9 mouse cellular contexts compared by ENCODE assay signal in genomic region chr5:100070255-100070654, GRCm38 (mm10). TPM values are rescaled to one million over a fixed set of nuclear protein-coding genes. Genes with fewer than 3 reads are reported as not detected.
DNase-seq lines count a peak whose midpoint lies in the region; ATAC-seq and TF ChIP-seq lines count a peak whose summit lies in the region.
"Had no signal": no experiment of that assay in that cellular context is flagged by ENCODE, and none has a peak within 500 bp of the region (broad histone marks: within the 10 kb centered on the region; RNA-seq: fewer than 3 reads in every experiment).

No protein-coding gene starts in this region.

- peak; percentile 87 for TF ChIP-seq CTCF in C2C12 (IDR thresholded peaks at IDR 0.05; ENCODE audit: control insufficient read depth, insufficient read depth, insufficient read length)
- peak; percentile 99 for TF ChIP-seq CTCF in liver, embryonic 14.5 days (IDR thresholded peaks at IDR 0.05; ENCODE audit: low read depth)
- peak; percentile 93; the same call in 1 of the 2 replicates for TF ChIP-seq CTCF in testis, adult 2 months (IDR thresholded peaks at IDR 0.05; ENCODE audit: control insufficient read depth, insufficient read depth, insufficient replicate concordance, low read depth, low read length)

- no peaks in the 10 kb centered on the region for H3K27me3 ChIP-seq in C2C12 (ENCODE audit: control insufficient read depth, insufficient read depth, insufficient read length)
- no peaks in the 10 kb centered on the region for H3K27me3 ChIP-seq in embryonic facial prominence, embryonic 11.5 days (ENCODE audit: control insufficient read depth, insufficient read depth, low read length)
- no peaks in the 10 kb centered on the region for H3K27me3 ChIP-seq in liver, embryonic 14.5 days (ENCODE audit: control insufficient read depth, insufficient read depth, low read length)
- H3K27me3 ChIP-seq in neural tube, embryonic 12.5 days (replicated peaks), result no peaks in the 10 kb centered on the region
- no peaks in the 10 kb centered on the region for H3K27me3 ChIP-seq in testis, adult 2 months (ENCODE audit: control insufficient read depth, insufficient read depth, low read length)
- H3K27me3 ChIP-seq: embryonic facial prominence, embryonic 13.5 days had no signal

- H3K27ac ChIP-seq in embryonic facial prominence, embryonic 11.5 days (replicated peaks; ENCODE audit: low read depth, low read length), result no peak overlapping the region
- no peak overlapping the region for H3K27ac ChIP-seq in liver, embryonic 14.5 days
- H3K27ac ChIP-seq in neural tube, embryonic 12.5 days, result no peak overlapping the region
- no peak overlapping the region for H3K27ac ChIP-seq in testis, adult 2 months (ENCODE audit: control insufficient read depth, insufficient read depth, low read depth, low read length)
- H3K27ac ChIP-seq: embryonic facial prominence, embryonic 13.5 days had no signal

- peak; percentile 88 for DNase-seq in adrenal gland, postnatal 25 days
- DNase-seq in embryonic facial prominence, embryonic 11.5 days (ENCODE audit: low spot score), result peak; percentile 82
- DNase-seq in heart, adult 9 months (ENCODE audit: low spot score in 2 of 2), result peak; percentile 65 to 70
- peak; percentile 73 to 86 for DNase-seq in kidney, postnatal 25 days
- DNase-seq in liver, embryonic 14.5 days (ENCODE audit: low read depth in 3 of 3, low spot score in 3 of 3), result peak; percentile 29 to 56 (median 32)

- H3K79me2 ChIP-seq in C2C12 (ENCODE audit: control insufficient read depth, insufficient read depth), result no peaks in the 10 kb centered on the region

- H3K4me1 ChIP-seq in embryonic facial prominence, embryonic 11.5 days (ENCODE audit: control insufficient read depth, insufficient read depth, low read length), result no peaks in the 10 kb centered on the region
- no peaks in the 10 kb centered on the region for H3K4me1 ChIP-seq in liver, embryonic 14.5 days (replicated peaks; ENCODE audit: control insufficient read depth in 2 of 2, insufficient read depth in 2 of 2, low read length in 1 of 2)
- H3K4me1 ChIP-seq in neural tube, embryonic 12.5 days, result no peaks in the 10 kb centered on the region
- no peaks in the 10 kb centered on the region for H3K4me1 ChIP-seq in testis, adult 2 months (ENCODE audit: control insufficient read depth, insufficient read depth, low read length)

- no peak for TF ChIP-seq POLR2A in testis, adult 2 months (IDR thresholded peaks at IDR 0.05; ENCODE audit: control insufficient read depth, low read depth, low read length)

- no peak overlapping the region for H3K4me3 ChIP-seq in C2C12 (ENCODE audit: insufficient read depth, poor library complexity, severe bottlenecking)
- H3K4me3 ChIP-seq in embryonic facial prominence, embryonic 11.5 days (ENCODE audit: low read depth, low read length), result no peak overlapping the region
- no peak overlapping the region for H3K4me3 ChIP-seq in liver, embryonic 14.5 days (ENCODE audit: insufficient read depth in 1 of 2, low read depth in 2 of 2, low read length in 2 of 2)
- no peak overlapping the region for H3K4me3 ChIP-seq in neural tube, embryonic 12.5 days
- no peak overlapping the region for H3K4me3 ChIP-seq in testis, adult 2 months (ENCODE audit: control insufficient read depth, low read depth, low read length)
- H3K4me3 ChIP-seq: embryonic facial prominence, embryonic 13.5 days had no signal

- TF ChIP-seq EP300 in liver, embryonic 14.5 days (IDR thresholded peaks at IDR 0.05; ENCODE audit: low read depth), result no peak

- peaks cover 15% of the 10 kb centered on the region for H3K36me3 ChIP-seq in C2C12 (ENCODE audit: control insufficient read depth, insufficient read depth)
- peaks cover 2% of the 10 kb centered on the region for H3K36me3 ChIP-seq in embryonic facial prominence, embryonic 11.5 days (replicated peaks; ENCODE audit: control insufficient read depth, insufficient read depth, low read depth, low read length)
- H3K36me3 ChIP-seq in liver, embryonic 14.5 days (replicated peaks; ENCODE audit: control insufficient read depth, insufficient read depth, low read depth), result no peaks in the 10 kb centered on the region; the same call in 1 of the 2 replicates
- H3K36me3 ChIP-seq in neural tube, embryonic 12.5 days, result peaks cover 22% of the 10 kb centered on the region
- peaks cover 2% of the 10 kb centered on the region for H3K36me3 ChIP-seq in testis, adult 2 months (ENCODE audit: control insufficient read depth, insufficient read depth, low read length)

- H3ac ChIP-seq in C2C12 (ENCODE audit: control insufficient read depth, insufficient read length, low read depth), result no peak overlapping the region

- 26% methylated on average over 3 of the region's 3 CpGs for WGBS in embryonic facial prominence, embryonic 11.5 days
- 10% methylated on average over 3 of the region's 3 CpGs for WGBS in liver, embryonic 14.5 days (ENCODE audit: insufficient replicate concordance)
- WGBS in neural tube, embryonic 12.5 days, result 26% methylated on average over 3 of the region's 3 CpGs

- no peak overlapping the region for H3K9ac ChIP-seq in embryonic facial prominence, embryonic 11.5 days (replicated peaks; ENCODE audit: low read length)
- no peak overlapping the region for H3K9ac ChIP-seq in liver, embryonic 14.5 days (replicated peaks)
- H3K9ac ChIP-seq in neural tube, embryonic 12.5 days, result no peak overlapping the region
- H3K9ac ChIP-seq: embryonic facial prominence, embryonic 13.5 days had no signal

- H3K9me3 ChIP-seq in embryonic facial prominence, embryonic 11.5 days (replicated peaks; ENCODE audit: control insufficient read depth, low read length), result no peaks in the 10 kb centered on the region
- H3K9me3 ChIP-seq in liver, embryonic 14.5 days (ENCODE audit: control insufficient read depth, low read length), result no peaks in the 10 kb centered on the region
- H3K9me3 ChIP-seq in neural tube, embryonic 12.5 days, result no peaks in the 10 kb centered on the region
- H3K9me3 ChIP-seq: embryonic facial prominence, embryonic 13.5 days had no signal

- H3K4me2 ChIP-seq in embryonic facial prominence, embryonic 11.5 days (ENCODE audit: low read depth, low read length), result no peak overlapping the region
- no peak overlapping the region for H3K4me2 ChIP-seq in liver, embryonic 14.5 days (ENCODE audit: low read depth)
- H3K4me2 ChIP-seq in neural tube, embryonic 12.5 days (replicated peaks), result no peak overlapping the region
- H3K4me2 ChIP-seq: embryonic facial prominence, embryonic 13.5 days had no signal

- ATAC-seq in embryonic facial prominence, embryonic 11.5 days (replicated peaks; ENCODE audit: insufficient number of reproducible peaks, low FRiP score, low TSS enrichment, low read depth), result no peak
- peak; percentile 75; the same call in 1 of the 2 replicates for ATAC-seq in liver, embryonic 14.5 days (ENCODE audit: insufficient read depth)
- peak; percentile 35; the same call in 1 of the 2 replicates for ATAC-seq in neural tube, embryonic 12.5 days (ENCODE audit: low FRiP score, low read depth)

- H3K79me3 ChIP-seq in C2C12 (ENCODE audit: low read depth), result no peaks in the 10 kb centered on the region

TF ChIP-seq in C2C12, 6 proteins besides CTCF, POLR2A, EP300 and RAD21:
- TF ChIP-seq USF1 (IDR thresholded peaks at IDR 0.05; ENCODE audit: low read depth), result no peak
- no peak for TF ChIP-seq MYOG (IDR thresholded peaks at IDR 0.05; ENCODE audit: control insufficient read depth, extremely low read depth, insufficient read length)
- no peak for TF ChIP-seq FOSL1 (IDR thresholded peaks at IDR 0.05; ENCODE audit: insufficient read depth, low read length, poor library complexity, severe bottlenecking)
- no peak for TF ChIP-seq CEBPB (IDR thresholded peaks at IDR 0.05; ENCODE audit: low read depth)
- TF ChIP-seq MYOD1 (IDR thresholded peaks at IDR 0.05; ENCODE audit: control insufficient read depth, insufficient read length, low read depth), result no peak
- no peak for TF ChIP-seq MAX (IDR thresholded peaks at IDR 0.05)

RNA-seq across cellular contexts. Expression of gene Enoph1, which starts 30.5 kb away (rescaled TPM):
- polyA plus RNA-seq in C2C12 (2012; fragmentation: generic; extraction: Trizol), result 35.3 TPM
- 37.6 and 38.3 TPM in 2 replicates for total RNA-seq in adrenal gland, postnatal 25 days (2021)
- polyA plus RNA-seq in embryonic facial prominence, embryonic 11.5 days (2014; fragmentation: Nextera tagmentation; extraction: Ambion mirVana), result 52.9 and 59.0 TPM in 2 replicates
- 9.5 and 14.3 TPM in 2 replicates for polyA plus RNA-seq in liver, embryonic 14.5 days (2012; rRNA removed)
- polyA plus RNA-seq in liver, embryonic 14.5 days (2014; fragmentation: Nextera tagmentation; extraction: Ambion mirVana), result 14.7 and 15.1 TPM in 2 replicates
- polyA plus RNA-seq in neural tube, embryonic 12.5 days (2016; fragmentation: Nextera tagmentation; extraction: Ambion mirVana), result 40.1 and 40.4 TPM in 2 replicates
- 29.9 and 31.8 TPM in 2 replicates for polyA plus RNA-seq in testis, adult 2 months (2012; rRNA removed)

RNA-seq across cellular contexts. Expression of gene Hnrnpdl, which starts 30.8 kb away (rescaled TPM):
- polyA plus RNA-seq in C2C12 (2012; fragmentation: generic; extraction: Trizol), result 66.9 TPM
- 139 and 144 TPM in 2 replicates for total RNA-seq in adrenal gland, postnatal 25 days (2021)
- polyA plus RNA-seq in embryonic facial prominence, embryonic 11.5 days (2014; fragmentation: Nextera tagmentation; extraction: Ambion mirVana), result 270 and 281 TPM in 2 replicates
- 77.5 and 115 TPM in 2 replicates for polyA plus RNA-seq in liver, embryonic 14.5 days (2012; rRNA removed)
- polyA plus RNA-seq in liver, embryonic 14.5 days (2014; fragmentation: Nextera tagmentation; extraction: Ambion mirVana), result 49.2 and 57.2 TPM in 2 replicates
- polyA plus RNA-seq in neural tube, embryonic 12.5 days (2016; fragmentation: Nextera tagmentation; extraction: Ambion mirVana), result 245 and 268 TPM in 2 replicates
- 25.7 and 25.9 TPM in 2 replicates for polyA plus RNA-seq in testis, adult 2 months (2012; rRNA removed)

Comparison
In these comparisons a context has a peak if more than half of its experiments do, and no peak if none do; other contexts are left out.
1. DNase-seq: peak in every context shown above with its lines; median percentile 88 in adrenal gland, postnatal 25 days; 82 in embryonic facial prominence, embryonic 11.5 days; 80 in kidney, postnatal 25 days; 68 in heart, adult 9 months; 32 in liver, embryonic 14.5 days.